In the genomic region with DNA sequence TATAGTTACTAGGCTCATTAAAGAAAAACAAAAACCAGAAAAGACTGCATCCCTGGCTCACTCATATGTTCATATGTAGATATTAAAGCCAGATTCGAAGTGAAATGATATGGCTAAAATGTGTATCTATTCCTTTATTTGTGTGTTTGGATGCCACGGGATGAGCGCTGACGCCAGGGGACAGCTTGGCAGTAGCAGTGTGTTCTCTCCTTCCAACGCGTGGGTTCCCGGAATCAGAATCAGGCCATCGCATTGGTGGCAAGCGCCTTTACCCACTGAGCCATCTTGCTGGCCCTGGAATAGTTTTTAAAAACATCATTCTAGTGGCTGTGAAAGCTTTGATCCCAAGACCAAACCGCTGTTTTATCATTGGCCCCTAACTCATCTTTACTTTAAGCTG, we compare ENCODE assay signal across 24 mouse cellular contexts. TPM values are rescaled to one million over a fixed set of nuclear protein-coding genes. Genes with fewer than 3 reads are reported as not detected.
DNase-seq lines count a peak whose midpoint lies in the region; TF ChIP-seq lines count a peak whose summit lies in the region.
"Had no signal": no experiment of that assay in that cellular context is flagged by ENCODE, and none has a peak within 500 bp of the region (broad histone marks: within the 10 kb centered on the region; RNA-seq: fewer than 3 reads in every experiment).

No protein-coding gene starts in this region.

- no peak for TF ChIP-seq CTCF in cortical plate, adult 2 months (IDR thresholded peaks at IDR 0.05; ENCODE audit: extremely low read depth, insufficient read depth, low read length)
- TF ChIP-seq CTCF in left cerebral cortex, adult 2 months (IDR thresholded peaks at IDR 0.05) = no peak

- peak; percentile 63 for DNase-seq in cerebellum, adult 11-12 months
- DNase-seq in cerebellum, postnatal 4 days (ENCODE audit: low spot score in 2 of 2) = no peak
- DNase-seq in heart, adult 11 months = peak; percentile 92
- DNase-seq in heart, postnatal 25 days (ENCODE audit: low spot score) = no peak
- DNase-seq in cerebellum, adult 9-11 months = peak; percentile 62
- no peak for DNase-seq in left cerebral cortex, adult 2 months (ENCODE audit: extremely low spot score in 1 of 2, low spot score in 2 of 2)
- no peak for DNase-seq in limb, embryonic 10.5 days (ENCODE audit: low spot score)
- DNase-seq: adrenal gland, adult 8-10 months; forebrain, postnatal 0 days; kidney, adult 11 months; kidney, postnatal 14 days; liver; lung, adult 2 months; lung, postnatal 10 days; right cerebral cortex, postnatal 25 days; thymus, adult 18-20 months; thymus, postnatal 25 days had no signal

- WGBS in limb, embryonic 10.5 days = 96% methylated on average over 10 of the region's 10 CpGs

- H3K36me3 ChIP-seq in limb, embryonic 10.5 days = peaks cover 3% of the 10 kb centered on the region; the same call in 1 of the 2 replicates
- H3K36me3 ChIP-seq: G1E; midbrain, embryonic 15.5 days had no signal

- TF ChIP-seq POLR2A in cortical plate, adult 2 months (IDR thresholded peaks at IDR 0.05; ENCODE audit: extremely low read depth, insufficient read depth, low read length) = no peak

- no peaks in the 10 kb centered on the region for H3K4me1 ChIP-seq in cortical plate, adult 2 months (ENCODE audit: control insufficient read depth, insufficient read depth, low read length)
- H3K4me1 ChIP-seq in limb, embryonic 10.5 days = peaks cover 38% of the 10 kb centered on the region
- H3K4me1 ChIP-seq: midbrain, embryonic 15.5 days had no signal

- intact Hi-C loops in heart, postnatal 25 days (cut with DNase I) = loop anchor here (2.0 kb wide), 1 partner anchor 13 kb away; no protein-coding TSS in a partner anchor
- intact Hi-C loops in left cerebral cortex, adult 2 months (cut with DNase I) = no loop called here

- H3K9me3 ChIP-seq in limb, embryonic 10.5 days (replicated peaks) = no peaks in the 10 kb centered on the region
- H3K9me3 ChIP-seq: G1E; midbrain, embryonic 15.5 days had no signal

- peak overlapping the region; percentile 53; the same call in 1 of the 2 replicates for H3K27ac ChIP-seq in cortical plate, adult 2 months (ENCODE audit: insufficient read depth, low read length)
- no peak overlapping the region for H3K27ac ChIP-seq in left cerebral cortex, adult 2 months
- H3K27ac ChIP-seq in limb, embryonic 10.5 days = no peak overlapping the region
- H3K27ac ChIP-seq: hindbrain, embryonic 14.5 days; liver, embryonic 14.5 days; midbrain, embryonic 15.5 days; stomach, postnatal 0 days had no signal

- H3K4me3 ChIP-seq in cortical plate, adult 2 months (ENCODE audit: insufficient read depth, low read length) = no peak overlapping the region
- no peak overlapping the region for H3K4me3 ChIP-seq in left cerebral cortex, adult 2 months
- H3K4me3 ChIP-seq in limb, embryonic 10.5 days = no peak overlapping the region
- H3K4me3 ChIP-seq: erythroblast, embryonic 14.5 days; midbrain, embryonic 15.5 days had no signal

- no peaks in the 10 kb centered on the region for H3K27me3 ChIP-seq in limb, embryonic 10.5 days (ENCODE audit: low read depth, poor library complexity, severe bottlenecking)
- H3K27me3 ChIP-seq: midbrain, embryonic 15.5 days had no signal

RNA-seq across cellular contexts. Expression of a gene that starts 32.1 kb away (rescaled TPM):
- total RNA-seq in heart, postnatal 25 days (2021) = 10 to 100 TPM; 50.4 to 55.1 TPM
- polyA plus RNA-seq in cortical plate, adult 2 months (2012; rRNA removed) = 22.3 and 23.9 TPM in 2 replicates
- 10 to 100 TPM; 31.4 to 31.7 TPM for total RNA-seq in left cerebral cortex, adult 2 months (2021)
- 15.0 and 22.6 TPM in 2 replicates for polyA plus RNA-seq in limb, embryonic 10.5 days (2016; fragmentation: Nextera tagmentation; extraction: Ambion mirVana)

Comparison
In these comparisons a context has a peak if more than half of its experiments do, and no peak if none do; other contexts are left out.
1. DNase-seq: peak in cerebellum, adult 11-12 months (single experiment), heart, adult 11 months (single experiment) and cerebellum, adult 9-11 months (single experiment); none in cerebellum, postnatal 4 days (0 of 2), heart, postnatal 25 days (single experiment), left cerebral cortex, adult 2 months (0 of 2) and limb, embryonic 10.5 days (single experiment).